In genomic region chr2:129660020-129660419, GRCm38 (mm10) we compare ENCODE assay signal across 10 mouse cellular contexts. TPM values are rescaled to one million over a fixed set of nuclear protein-coding genes. Genes with fewer than 3 reads are reported as not detected.
DNase-seq lines count a peak whose midpoint lies in the region; ATAC-seq and TF ChIP-seq lines count a peak whose summit lies in the region.
"Had no signal": no experiment of that assay in that cellular context is flagged by ENCODE, and none has a peak within 500 bp of the region (broad histone marks: within the 10 kb centered on the region; RNA-seq: fewer than 3 reads in every experiment).

No protein-coding gene starts in this region.

- in situ Hi-C loops in CH12.LX (cut with MboI; ENCODE audit: low pct_ligation_motif_present, low pct_unique_long_range_greater_than_20kb, low sequenced_read_pairs): no loop called here

- no peak overlapping the region for H3K9ac ChIP-seq in CH12.LX (ENCODE audit: insufficient read depth, low read depth)

- ATAC-seq in megakaryocyte progenitor cell, adult 5-6 weeks (replicated peaks; ENCODE audit: poor library complexity): no peak

- TF ChIP-seq CTCF in CH12.LX (conservative IDR thresholded peaks at IDR 0.05 in 1 of 2, IDR thresholded peaks at IDR 0.05 in 1 of 2; ENCODE audit: low read depth in 2 of 2, low read length in 2 of 2): peak in 1 of 2 experiments; percentile 71; a peak in 2 of 4 replicates

- intact Hi-C loops in heart, postnatal 36 days (cut with DNase I): loop anchor here (1.0 kb wide), 1 partner anchor 158 kb away; no protein-coding TSS in a partner anchor

- H3K36me3 ChIP-seq in CH12.LX (replicated peaks in 1 of 2; ENCODE audit: control insufficient read depth in 1 of 2, insufficient read depth in 1 of 2, low read length in 1 of 2): no peaks in the 10 kb centered on the region

- peak; percentile 13 to 15 for DNase-seq in heart, postnatal 36 days
- no peak for DNase-seq in heart, adult 11 months
- DNase-seq in CH12.LX (ENCODE audit: extremely low read depth): peak; percentile 13
- peak; percentile 58 for DNase-seq in brain, adult 2 months (ENCODE audit: low read depth, low spot score)
- peak; percentile 42 for DNase-seq in kidney, postnatal 14 days
- no peak for DNase-seq in thymus, adult 18-20 months
- DNase-seq in right cerebral cortex, postnatal 14 days: no peak
- DNase-seq: embryo, embryonic 11 days had no signal

- peak; percentile 72 for TF ChIP-seq RAD21 in CH12.LX (IDR thresholded peaks at IDR 0.05; ENCODE audit: low read depth, low read length)

- H3K4me3 ChIP-seq in CH12.LX (replicated peaks in 1 of 3; ENCODE audit: low read depth in 2 of 3, low read length in 2 of 3, poor library complexity in 1 of 3): no peak overlapping the region

- no peaks in the 10 kb centered on the region for H3K79me2 ChIP-seq in CH12.LX (replicated peaks; ENCODE audit: control insufficient read depth, extremely low read depth, insufficient read depth, poor library complexity, severe bottlenecking)

- no peak overlapping the region for H3K27ac ChIP-seq in CH12.LX (ENCODE audit: insufficient read depth, low read depth)

- no peaks in the 10 kb centered on the region for H3K9me3 ChIP-seq in CH12.LX (replicated peaks; ENCODE audit: low read length)

- TF ChIP-seq EP300 in CH12.LX (IDR thresholded peaks at IDR 0.05; ENCODE audit: low read length): no peak

- no peak for TF ChIP-seq POLR2A in CH12.LX (IDR thresholded peaks at IDR 0.05; ENCODE audit: low read depth, low read length)

- no peaks in the 10 kb centered on the region for H3K27me3 ChIP-seq in CH12.LX (replicated peaks)

- dilution Hi-C loops in CH12.LX (cut with MboI; ENCODE audit: extremely low pct_ligation_motif_present, extremely low pct_unique_long_range_greater_than_20kb, low sequenced_read_pairs): no loop called here

- no peak overlapping the region for H3K4me2 ChIP-seq in CH12.LX (ENCODE audit: insufficient read depth, low read depth, poor library complexity, severe bottlenecking)

- no peaks in the 10 kb centered on the region for H3K4me1 ChIP-seq in CH12.LX (ENCODE audit: control insufficient read depth in 1 of 2, insufficient read depth in 2 of 2)

TF ChIP-seq in CH12.LX, 34 proteins besides CTCF, POLR2A, EP300 and RAD21:
- TF ChIP-seq TCF12 (IDR thresholded peaks at IDR 0.05; ENCODE audit: low read depth, low read length) (no peak), UBTF (IDR thresholded peaks at IDR 0.05; ENCODE audit: low read depth, low read length) (no peak), ZC3H11A (IDR thresholded peaks at IDR 0.05; ENCODE audit: low read depth, low read length) (no peak), SMC3 (IDR thresholded peaks at IDR 0.05; ENCODE audit: low read depth, low read length) (peak; percentile 83), TBP (conservative IDR thresholded peaks at IDR 0.05; ENCODE audit: low read depth, low read length) (no peak), JUN (IDR thresholded peaks at IDR 0.05; ENCODE audit: insufficient read depth, low read depth, low read length) (no peak)
TF ChIP-seq in CH12.LX: peak in this region for 1.

RNA-seq across cellular contexts. Expression of gene Pdyn, which starts 39.6 kb away (rescaled TPM):
- total RNA-seq in heart, postnatal 36 days (2021): not detected
- not detected in 2 replicates for total RNA-seq in CH12.LX (2012; rRNA removed)
- not detected in 2 replicates for total RNA-seq in CH12.LX (2014; rRNA removed)
- polyA plus RNA-seq in CH12.LX (2012; ENCODE audit: insufficient read length, low read depth): not detected in 2 replicates
- total RNA-seq in megakaryocyte progenitor cell, adult 5-6 weeks (2015): not detected in 2 replicates
- total RNA-seq in megakaryocyte progenitor cell, adult 5-6 weeks (2017): not detected in 2 replicates
- total RNA-seq: liver, adult 2 months had no signal
- polyA plus RNA-seq: liver, adult 2 months had no signal

Comparison
In these comparisons a context has a peak if more than half of its experiments do, and no peak if none do; other contexts are left out.
1. DNase-seq: peak in heart, postnatal 36 days (2 of 2), CH12.LX (single experiment), brain, adult 2 months (single experiment) and kidney, postnatal 14 days (single experiment); none in heart, adult 11 months (single experiment), thymus, adult 18-20 months (0 of 2) and right cerebral cortex, postnatal 14 days (single experiment).